Mouse (Mus musculus) brain, adult 2 months (tissue): ENCODE results near the gene Mmp20.

Experiments used
- DNase-seq: peaks from one replicate; pipeline ENCODE4 v3.0.0; 2011; ENCODE audit warnings: low read depth, low spot score

Gene Mmp20

DNA sequence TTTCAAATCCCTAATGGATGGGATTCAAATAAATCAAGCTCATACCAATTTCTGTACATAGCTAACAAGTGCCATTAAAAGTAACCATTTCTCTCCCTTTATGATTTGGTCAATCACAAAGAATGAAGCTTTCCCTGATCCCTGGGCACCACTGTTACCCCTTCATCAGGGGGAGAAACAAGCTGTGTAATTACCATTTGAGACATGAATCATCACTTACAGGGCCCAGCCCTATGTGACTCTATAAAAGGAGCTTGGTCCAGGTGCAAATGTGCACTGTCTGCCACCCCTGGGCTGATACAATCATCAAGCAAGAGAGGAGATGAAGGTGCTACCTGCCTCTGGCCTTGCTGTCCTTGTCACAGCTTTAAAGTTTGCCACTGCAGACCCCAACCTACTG, at the start of gene Mmp20:
Gene Mmp20 (plus strand): TSS at position 301 of the 400 bp plus-strand sequence.
- DNase-seq: no peak

DNA sequence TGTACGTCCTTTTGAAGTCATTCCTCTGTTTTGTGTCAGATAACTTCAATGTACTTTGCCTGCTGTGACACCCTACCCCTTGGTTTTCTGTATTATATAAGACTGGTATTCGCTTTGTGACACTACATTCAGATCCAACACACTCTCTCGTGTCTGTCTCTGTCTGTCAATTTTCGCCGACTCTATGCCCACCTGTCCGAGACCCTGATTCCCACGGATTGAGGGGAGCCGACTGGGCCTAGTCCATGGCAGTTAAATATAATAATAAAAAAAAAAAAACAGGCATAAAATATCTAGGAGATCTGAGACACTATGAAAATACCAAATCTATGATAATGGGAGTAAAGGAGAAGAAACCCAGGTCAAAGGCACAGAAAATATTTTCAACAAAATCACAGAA, 38.0 kb upstream of the Mmp20 start:
- no peak for DNase-seq

DNA sequence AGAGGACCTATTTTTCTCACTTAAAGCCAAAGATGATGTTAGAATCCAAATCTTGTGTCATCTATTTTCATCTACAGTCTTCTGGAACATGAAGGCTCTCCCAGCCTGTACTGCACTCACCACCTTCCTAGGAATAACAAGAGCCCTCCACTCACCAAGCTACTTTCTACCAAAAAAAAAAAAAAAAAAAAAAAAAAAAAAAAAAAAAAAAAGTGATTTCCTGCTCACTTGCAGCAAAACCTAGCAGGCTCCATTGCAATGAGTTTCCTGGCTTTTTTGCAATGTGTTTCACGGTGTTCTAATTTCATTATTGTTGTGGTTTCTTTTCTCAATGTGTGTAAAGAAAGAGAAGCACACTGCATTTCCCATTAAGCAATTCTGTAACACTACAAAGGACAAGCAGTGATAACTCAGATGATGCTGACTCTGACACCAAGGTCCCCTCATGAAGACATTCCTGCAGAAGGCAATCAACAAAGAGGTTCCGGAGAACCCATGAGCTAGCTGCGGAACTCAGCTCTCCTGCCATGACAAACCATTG, 34.7 kb upstream of the Mmp20 start:
- no peak for DNase-seq

DNA sequence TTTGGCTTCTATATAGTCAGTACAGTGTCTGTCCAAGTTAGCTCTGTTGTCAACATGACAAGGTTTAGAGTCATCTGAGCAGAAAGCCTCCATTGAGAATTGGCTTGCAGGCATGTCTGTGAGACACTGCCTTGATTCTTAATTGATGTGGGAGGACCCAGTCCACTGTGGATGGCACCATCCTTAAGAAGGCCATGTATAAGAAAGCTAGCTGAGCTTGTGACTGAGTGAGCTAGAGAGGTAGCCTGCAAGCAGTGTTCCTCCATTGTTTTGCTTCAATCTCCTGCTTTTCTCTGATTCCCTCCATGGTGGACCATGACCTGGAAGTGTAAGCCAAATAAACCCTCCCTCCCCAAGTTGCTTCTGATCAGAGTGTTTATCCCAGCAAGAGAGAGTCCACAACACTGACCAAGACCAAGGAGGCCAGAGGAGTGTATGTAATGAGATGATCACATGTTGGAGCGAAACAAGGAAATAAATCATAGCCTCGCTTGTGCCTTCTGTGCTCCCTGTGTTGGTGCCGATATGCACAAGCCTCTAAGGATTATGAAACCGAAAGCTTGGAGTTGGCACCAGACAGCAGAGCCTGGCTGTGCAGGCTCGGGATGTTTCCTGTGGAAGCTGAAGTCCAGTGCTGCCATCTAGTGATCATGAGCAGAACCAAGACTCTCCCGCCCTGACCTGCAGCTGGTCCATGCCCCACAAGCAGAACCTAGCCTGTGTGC, 33.1 kb upstream of the Mmp20 start:
- peak; percentile 96 for DNase-seq

DNA sequence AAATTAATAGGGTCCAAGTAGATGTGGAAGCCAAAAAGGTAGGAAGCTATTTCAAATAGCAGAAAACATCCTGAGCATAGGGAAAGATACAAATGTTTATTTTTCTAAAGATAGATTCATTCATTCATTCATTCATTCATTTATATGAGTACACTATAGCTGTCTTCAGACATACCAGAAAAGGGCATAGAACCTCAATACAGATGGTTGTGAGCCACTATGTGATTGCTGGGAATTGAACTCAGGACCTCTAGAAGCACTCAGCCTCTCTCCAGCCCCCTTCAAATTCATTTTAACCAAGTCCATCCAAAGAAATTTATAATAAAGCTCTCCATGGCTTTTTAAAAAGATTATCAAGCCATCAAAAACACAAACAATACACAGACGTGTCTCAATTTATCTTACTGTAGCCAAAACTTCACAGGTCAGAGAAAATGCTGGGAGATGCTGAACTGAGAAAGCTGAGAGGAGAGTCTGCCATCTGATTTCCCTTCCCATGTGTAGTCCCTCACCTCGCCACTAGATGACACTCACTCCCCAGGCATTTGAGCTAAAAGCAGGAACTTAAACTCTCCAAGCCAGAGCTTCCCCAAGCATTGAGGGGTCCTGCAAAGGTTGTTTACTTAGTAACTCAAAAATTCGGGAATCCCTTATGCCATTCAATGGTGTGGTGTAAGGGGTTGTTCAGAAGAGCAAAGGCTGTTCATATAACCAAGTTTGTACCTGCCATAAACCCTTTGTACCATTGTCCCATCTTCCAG, 24.9 kb upstream of the Mmp20 start:
- DNase-seq: peak; percentile 77

DNA sequence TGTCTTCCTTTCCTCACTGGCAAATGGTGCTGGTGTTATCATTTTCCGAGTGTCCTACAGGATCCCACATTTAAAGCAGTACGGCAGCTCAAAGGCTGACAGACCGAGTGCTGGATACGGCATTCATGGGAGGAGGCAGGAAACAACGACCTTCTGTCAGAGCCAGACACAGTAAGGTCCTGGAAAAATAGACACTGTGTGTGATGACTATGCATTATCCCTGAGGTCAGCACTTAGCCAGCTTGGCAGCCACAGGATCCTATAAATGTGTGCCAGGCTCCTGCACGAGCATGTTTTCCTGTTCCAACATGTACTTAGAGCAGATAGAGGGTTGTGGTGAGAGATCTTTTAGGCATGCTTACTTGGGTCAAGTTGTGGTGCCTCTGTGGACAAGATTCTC, 24.0 kb upstream of the Mmp20 start:
- DNase-seq: peak; percentile 39

DNA sequence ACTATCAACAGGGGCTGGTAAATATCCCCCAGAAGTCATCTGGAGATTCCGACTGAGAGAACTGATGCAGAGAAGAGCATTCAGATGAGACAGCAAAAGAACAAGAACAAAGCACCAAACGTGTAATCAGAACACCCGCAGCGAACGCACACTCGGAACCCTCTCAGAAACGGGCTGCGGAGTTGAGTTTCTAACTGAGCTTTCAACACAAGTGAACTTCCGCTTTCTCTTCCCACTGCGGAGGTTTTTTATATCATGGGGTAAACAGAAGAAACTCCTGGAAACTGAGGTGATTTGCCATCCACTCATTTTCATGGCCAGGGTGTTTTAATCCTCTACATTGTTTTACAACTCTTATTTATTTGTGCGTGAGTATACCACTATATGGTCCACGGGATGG, 22.4 kb upstream of the Mmp20 start:
- DNase-seq: no peak

DNA sequence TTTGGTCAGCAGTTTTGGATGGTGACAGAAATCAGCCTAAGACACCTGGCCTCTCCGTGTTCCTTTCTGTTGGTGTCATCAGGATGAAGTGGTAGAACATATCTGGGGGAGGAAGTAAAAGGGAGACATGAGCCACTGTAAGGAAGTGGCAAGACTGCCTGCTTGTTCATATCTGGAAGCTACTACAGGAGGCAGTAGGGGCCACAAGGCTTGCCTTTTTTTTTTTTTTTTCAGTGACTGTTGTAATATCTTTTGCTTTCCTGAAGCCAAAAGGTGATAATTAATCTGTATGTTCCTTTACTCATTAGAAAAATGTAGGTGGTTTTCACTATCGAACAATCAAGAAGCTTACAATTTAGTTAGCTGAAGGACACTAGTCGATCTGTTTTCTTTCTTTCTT, 5.4 kb upstream of the Mmp20 start:
- no peak for DNase-seq

DNA sequence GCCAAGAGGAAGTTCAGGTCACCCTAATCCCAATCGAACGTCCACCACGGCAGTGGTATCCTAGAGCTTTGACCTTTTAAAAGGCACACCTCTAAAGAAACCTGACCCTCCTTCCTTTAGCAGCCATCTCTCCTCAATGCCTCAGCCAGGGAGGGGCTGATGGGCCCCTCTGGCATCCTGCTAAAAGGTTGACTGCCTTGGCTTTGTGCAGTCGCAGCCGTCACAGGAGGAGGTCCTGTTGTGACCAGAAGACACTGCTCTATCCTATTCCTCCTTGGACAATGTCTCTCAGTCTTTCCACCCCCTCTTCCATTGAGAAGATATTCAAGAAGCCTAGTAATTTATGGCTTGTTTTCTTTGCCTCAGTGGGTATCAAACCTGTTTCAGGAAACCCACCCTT, 5.9 kb downstream of the Mmp20 start:
- no peak for DNase-seq

DNA sequence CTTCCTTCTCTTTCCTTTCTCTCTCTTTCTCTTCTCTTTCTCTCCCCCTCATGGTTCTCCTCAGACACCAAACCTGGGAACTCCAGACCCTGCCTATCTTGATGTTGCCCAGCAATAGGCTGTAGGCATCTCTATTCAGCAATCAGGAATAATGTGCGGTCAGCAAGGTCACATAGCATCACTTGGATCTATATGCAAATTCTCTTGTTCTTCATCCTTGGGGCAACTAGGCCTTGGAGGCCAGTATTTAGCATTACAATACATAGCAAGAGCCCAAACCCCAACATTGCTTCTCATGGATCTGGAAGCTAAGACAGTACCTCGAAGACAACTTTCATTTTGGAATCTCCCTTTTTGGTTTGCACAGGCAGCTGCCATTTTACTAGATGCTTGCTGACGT, 19.9 kb downstream of the Mmp20 start:
- DNase-seq: no peak

DNA sequence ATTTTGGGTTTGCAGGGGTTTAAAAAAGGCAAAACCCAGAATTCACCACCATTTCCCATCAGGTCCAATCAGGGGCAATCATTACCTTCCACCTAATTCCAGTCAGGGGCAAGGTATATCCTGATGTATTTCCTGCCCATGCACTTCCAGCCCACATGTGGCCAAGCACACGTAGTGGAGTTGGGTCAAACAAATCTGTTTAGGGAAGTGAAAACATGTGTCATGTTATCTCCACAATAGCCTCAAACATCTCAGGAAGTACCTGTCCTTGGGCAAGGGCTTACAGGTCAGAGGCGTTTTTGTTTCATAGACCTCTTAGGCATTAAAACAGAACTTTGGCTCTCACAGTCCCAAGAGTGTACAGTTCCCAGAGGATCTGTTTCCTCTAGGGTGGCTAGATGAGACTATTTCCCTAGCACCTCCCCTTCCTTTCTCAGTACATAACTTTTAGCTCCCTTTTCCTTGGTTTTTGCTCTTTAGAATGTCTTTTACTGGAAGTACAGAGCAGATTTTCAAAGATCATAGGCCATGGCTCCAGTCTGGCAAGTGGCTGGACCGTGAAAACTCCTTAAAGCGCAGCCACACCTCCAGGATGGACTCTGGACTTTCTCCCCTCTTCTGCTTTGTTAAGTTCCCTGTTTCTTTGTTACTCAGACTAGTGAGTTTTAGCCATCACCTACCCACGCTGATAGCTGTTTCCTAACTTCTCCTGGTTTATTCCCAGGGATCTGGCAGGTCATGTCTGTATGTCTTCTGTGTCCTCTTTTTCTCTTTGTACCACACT, 22.6 kb downstream of the Mmp20 start:
- DNase-seq: no peak

DNA sequence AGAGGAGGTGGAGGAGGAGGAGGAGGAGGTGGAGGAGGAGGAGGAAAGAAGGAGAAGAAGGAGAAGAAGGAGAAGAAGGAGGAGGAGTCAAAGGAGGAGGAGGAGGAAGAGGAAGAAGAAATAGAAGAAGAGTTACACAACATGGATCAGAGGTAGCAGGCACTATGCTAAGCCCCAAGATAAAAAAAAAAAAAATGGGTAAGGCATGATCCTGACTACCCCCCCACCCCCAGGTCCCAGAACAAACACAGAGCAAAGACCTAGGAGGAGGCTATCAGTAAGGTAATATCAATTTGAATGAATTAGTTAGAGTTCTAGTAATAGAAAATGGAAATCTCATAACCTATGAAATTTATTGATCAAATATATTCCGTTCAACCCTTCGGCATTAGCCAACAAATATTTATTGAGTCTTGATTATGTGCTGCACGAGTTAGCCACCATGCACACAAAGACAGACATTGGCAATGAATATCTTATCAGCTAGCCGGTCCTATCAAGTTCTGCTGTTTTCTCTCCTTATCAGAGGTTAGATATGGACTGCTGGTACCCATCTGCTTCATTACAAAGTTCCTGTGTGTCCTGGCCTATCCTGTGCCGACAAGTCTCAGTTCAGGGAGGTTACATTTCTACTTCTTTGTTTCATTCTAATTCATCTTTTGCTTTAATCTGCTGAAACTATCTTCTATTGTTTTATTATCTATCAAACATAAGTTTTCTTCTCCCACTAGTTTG, 24.5 kb downstream of the Mmp20 start:
- no peak for DNase-seq

DNA sequence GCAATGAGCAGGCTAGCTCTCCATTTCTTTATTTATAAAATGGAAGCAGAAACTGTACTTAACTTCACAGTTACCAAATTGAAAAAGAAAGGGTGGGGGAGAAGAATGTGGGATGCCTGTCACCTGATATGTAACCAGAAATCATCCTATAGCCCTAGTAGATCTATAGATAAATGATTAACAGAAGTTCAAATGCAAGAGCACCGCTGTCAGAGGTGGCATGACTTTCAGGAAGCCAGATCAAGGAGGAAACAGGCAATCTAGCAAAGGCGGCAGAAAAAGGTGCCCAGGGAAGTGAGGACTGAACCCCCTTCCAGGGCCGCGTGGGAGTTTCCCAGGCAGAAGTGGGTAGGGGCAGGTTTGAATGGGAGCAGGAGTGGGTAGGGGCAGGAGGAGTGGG, 29.9 kb downstream of the Mmp20 start:
- no peak for DNase-seq

DNA sequence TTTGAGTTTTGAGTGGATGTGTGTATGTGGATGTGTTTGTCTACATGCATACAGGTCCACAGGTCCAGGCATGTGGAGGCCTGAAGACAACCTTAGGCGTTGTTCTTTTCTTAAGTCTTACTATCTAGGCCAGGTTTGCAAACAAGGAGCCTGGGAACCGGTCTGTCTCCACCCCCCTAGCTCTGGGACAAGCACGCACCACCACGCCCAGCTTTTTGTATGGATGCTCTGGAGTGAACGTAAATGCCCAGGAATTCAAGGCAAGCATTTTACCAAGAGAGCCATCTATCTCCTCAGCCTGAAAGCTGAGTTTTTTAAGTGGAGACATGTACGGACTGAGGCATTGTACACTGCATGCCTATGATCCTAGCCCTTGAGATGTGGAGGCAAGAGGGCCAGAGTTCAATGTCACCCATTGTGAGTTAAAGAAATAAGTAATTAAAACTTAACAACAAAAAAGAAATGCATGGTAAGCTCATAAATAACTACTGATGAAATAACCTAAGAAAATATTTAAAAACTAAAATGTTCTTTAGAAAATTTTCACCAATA, 31.5 kb downstream of the Mmp20 start:
- no peak for DNase-seq

DNA sequence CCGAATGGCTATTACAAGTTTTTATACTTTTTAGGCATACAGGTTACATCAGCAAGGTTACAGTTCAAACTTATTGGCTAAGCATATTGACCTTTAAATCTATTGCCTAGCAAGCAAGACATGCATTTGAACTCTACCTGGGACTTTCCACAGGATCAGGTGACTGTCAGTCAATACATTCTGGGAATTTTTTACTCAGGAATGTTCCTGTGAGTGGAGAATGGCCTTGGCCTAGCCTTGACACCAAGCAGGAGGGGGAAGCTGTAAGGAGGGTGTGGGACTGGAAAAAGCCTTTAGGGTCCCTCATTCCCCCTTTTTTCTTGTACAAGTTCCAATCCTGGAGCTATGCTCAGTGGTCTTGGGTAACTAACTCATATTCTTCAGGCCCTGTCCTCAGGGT, 33.3 kb downstream of the Mmp20 start:
- no peak for DNase-seq

DNA sequence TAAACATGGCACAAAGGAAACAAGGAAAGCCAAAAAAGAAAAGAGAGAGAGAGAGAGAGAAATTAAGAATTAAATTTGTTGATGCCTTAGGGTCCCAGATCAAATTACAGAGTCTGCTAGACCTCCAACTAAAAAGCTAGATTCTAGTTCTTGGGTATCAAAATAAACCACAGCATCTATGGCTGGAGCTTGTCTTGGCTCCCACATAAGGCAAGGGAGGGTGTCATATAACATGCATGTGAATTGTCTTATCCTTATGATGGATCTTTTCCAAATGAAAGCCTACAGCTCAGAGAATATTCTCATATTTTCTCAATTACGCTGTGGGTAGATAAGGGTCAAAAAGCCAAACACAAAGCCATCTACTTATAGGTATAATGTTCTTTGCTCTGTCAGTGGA, 41.6 kb downstream of the Mmp20 start:
- no peak for DNase-seq

DNA sequence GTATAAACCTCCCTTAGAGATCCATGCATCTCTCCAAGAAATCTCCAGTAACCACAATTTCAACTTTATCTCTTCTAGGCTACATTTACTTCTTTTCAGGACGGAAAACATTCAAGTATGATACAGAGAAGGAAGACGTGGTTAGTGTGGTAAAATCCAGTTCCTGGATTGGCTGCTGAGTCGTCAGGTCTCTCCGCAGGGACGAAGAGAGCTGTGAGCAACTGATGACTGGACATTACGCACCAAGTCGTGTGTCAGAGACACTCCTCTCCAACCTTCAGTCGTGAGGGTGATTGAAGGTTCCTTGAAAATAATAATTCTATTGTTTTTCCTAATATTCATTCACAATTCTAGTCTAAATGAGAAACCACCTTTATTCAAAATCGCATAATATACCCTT, 45.0 kb downstream of the Mmp20 start:
- DNase-seq: no peak

DNA sequence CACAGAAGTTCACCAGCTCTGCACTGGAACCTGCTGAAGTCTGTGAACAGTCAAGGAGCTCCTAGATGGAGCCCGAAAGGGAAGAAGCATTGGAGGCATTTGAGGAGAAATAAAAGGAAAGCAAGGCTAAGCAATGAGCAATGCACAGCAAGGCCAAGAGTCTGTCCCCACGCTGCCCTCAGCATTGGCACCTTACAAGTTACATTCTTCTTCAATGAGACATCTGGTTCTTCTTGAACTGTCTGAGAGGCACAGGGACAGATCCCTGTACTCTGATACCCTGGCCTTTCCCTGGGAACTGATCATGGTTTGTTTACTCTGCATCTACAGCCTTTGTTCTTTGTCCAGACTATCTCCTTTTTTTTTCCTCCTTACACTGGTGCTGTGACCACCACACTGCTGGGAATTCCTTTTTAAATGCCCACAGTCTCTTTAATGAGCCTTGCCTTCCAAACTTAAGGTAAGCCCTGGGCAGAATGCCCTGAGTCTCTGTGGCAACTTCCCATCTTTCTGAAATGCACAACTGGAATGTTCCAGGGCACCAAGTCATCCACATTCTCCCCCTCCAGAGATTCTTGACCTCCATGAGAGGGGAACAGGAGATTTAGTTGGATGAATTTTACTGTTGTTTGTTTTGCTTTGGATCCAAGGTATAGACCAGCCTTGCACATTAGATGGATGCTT, 50.3 kb downstream of the Mmp20 start:
- DNase-seq: no peak

DNA sequence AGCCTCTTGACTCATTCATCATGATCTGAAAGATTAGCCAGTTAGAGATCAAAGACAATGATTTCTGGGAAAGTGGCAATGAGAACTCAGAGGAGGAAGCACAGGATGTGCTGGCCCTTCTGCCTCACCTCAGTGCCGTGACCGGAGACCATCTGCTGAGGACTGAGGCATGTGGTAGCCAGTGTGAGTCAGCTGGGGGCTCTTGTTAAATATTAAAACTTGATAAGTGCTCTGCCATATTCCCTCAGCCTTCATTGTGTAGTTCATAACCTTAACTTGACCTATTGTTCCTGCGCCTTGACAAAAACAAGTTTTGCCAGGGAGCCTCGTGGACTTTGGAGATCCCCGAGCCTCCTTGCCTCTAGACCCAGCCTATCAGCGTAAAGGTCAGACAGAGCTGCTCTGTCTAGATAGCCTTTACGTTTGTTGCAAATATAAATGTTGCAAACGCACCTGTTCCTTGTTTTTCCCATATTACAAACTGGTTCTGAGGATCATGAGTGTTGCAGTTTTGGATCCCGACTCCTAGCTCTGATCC, 54.1 kb downstream of the Mmp20 start:
- no peak for DNase-seq

DNA sequence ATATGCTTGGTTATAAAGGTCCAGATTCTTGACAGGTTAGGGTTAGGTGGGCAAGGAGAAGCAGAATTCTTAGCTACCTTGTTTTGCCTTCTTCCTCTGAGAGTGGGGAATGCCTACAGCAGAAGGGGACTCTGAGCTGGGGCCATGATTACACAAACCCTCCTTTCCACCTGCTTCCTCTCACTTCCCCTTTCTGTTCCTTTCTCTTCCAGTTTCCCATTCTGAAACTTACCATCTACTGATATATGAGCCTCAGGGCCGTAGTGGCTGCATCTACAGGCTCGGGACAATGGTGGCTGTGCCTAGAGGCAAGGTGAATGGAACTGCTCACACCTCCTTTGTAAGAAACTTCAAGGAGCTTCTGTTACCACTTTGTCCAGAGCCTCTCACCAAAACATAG, 58.0 kb downstream of the Mmp20 start:
- DNase-seq: no peak
